Mouse (Mus musculus) embryo, embryonic 10.5 days (tissue): ENCODE measurements around the gene Cdk10.
"Not testable (repeated sequence)": the region's sequence is repeated elsewhere in the genome, so short reads cannot be mapped to it uniquely, and the experiment has no call there.

Experiments
- DNase-seq: peaks from one replicate; pipeline ENCODE4 v3.0.0-alpha.2; 2015; ENCODE audit warnings: low spot score

The Cdk10 gene

GRCm38 (mm10) chr8:123233300-123233699, 8.7 kb downstream of the Cdk10 start:
- DNase-seq: no peak

- DNase-seq: no peak
Measured at GRCm38 (mm10) chr8:123233760-123234159, 9.1 kb downstream of the Cdk10 start.

- DNase-seq: no peak
Measured at GRCm38 (mm10) chr8:123234918-123235519, 10.4 kb downstream of the Cdk10 start.

- DNase-seq: peak; percentile 91
Measured at GRCm38 (mm10) chr8:123235520-123236497, 11.2 kb downstream of the Cdk10 start, which contains the start of gene Spata2l. Spata2l (minus strand) TSS chr8:123236233.

GRCm38 (mm10) chr8:123239398-123239797, 14.8 kb downstream of the Cdk10 start:
- no peak for DNase-seq

GRCm38 (mm10) chr8:123242107-123242923, 17.7 kb downstream of the Cdk10 start:
- no peak for DNase-seq

- DNase-seq: no peak
Measured at GRCm38 (mm10) chr8:123243053-123243452, 18.4 kb downstream of the Cdk10 start.

- DNase-seq: no peak
Measured at GRCm38 (mm10) chr8:123244382-123244781, 19.7 kb downstream of the Cdk10 start.

- no peak for DNase-seq
Measured at GRCm38 (mm10) chr8:123245543-123245942, 20.9 kb downstream of the Cdk10 start.

- DNase-seq: no peak
Measured at GRCm38 (mm10) chr8:123247748-123248147, 23.1 kb downstream of the Cdk10 start.

GRCm38 (mm10) chr8:123248596-123248995, 24.0 kb downstream of the Cdk10 start:
- DNase-seq: no peak

- no peak for DNase-seq
Measured at GRCm38 (mm10) chr8:123250940-123251339, 26.3 kb downstream of the Cdk10 start.

- DNase-seq: no peak
Measured at GRCm38 (mm10) chr8:123252925-123253324, 28.3 kb downstream of the Cdk10 start.

GRCm38 (mm10) chr8:123253451-123254098, 28.9 kb downstream of the Cdk10 start:
- DNase-seq: peak; percentile 43

- peak; percentile 83 for DNase-seq
Measured at GRCm38 (mm10) chr8:123254099-123254885, 29.6 kb downstream of the Cdk10 start, which contains the start of the genes Zfp276 and Vps9d1. Zfp276 (plus strand) TSS chr8:123254195. Vps9d1 (minus strand) TSS chr8:123254348.

- DNase-seq: no peak
Measured at GRCm38 (mm10) chr8:123255170-123255569, 30.5 kb downstream of the Cdk10 start.

GRCm38 (mm10) chr8:123257114-123257513, 32.5 kb downstream of the Cdk10 start:
- no peak for DNase-seq

- not testable (repeated sequence) for DNase-seq
Measured at GRCm38 (mm10) chr8:123257593-123257992, 33.0 kb downstream of the Cdk10 start.

- DNase-seq: peak; percentile 21
Measured at GRCm38 (mm10) chr8:123267926-123268656, 43.4 kb downstream of the Cdk10 start.

- no peak for DNase-seq
Measured at GRCm38 (mm10) chr8:123271147-123271546, 46.5 kb downstream of the Cdk10 start.
